Mouse (Mus musculus) liver, embryonic 11.5 days (tissue): ENCODE results near the gene Ptprcap. TPM values are rescaled to one million over a fixed set of nuclear protein-coding genes. Genes with fewer than 3 reads are reported as not detected.
A peak's percentile ranks its signal among the peaks of the same experiment; 100 is the strongest.

ENCODE experiments used
- ATAC-seq: fragments of 200-750 bp; cut with Nextera tagmentation; replicated peaks from 2 replicates; pipeline ENCODE4 v1.8.0; 2017; ENCODE audit warnings: moderate number of reproducible peaks, mild to moderate bottlenecking, moderate TSS enrichment, moderate library complexity; ENCODE audit not compliant: low FRiP score
- DNase-seq: peaks from one replicate; pipeline ENCODE4 v3.0.0-alpha.2; 2017; ENCODE audit warnings: low spot score
- H3K27ac ChIP-seq: fragments of 300-500 bp; sonication (generic); 2 replicates; pipeline ENCODE4 v1.5.1; 2014; ENCODE audit warnings: mild to moderate bottlenecking, low read depth, low read length, control low read depth
- H3K27me3 ChIP-seq: fragments of 300-500 bp; sonication (generic); replicated peaks from 2 replicates; pipeline ENCODE4 v1.6.1; 2014; ENCODE audit warnings: low read length, mixed read lengths; ENCODE audit not compliant: control insufficient read depth, insufficient read depth
- H3K36me3 ChIP-seq: fragments of 300-500 bp; sonication (generic); 2 replicates; pipeline ENCODE4 v1.6.1; 2014; ENCODE audit warnings: mild to moderate bottlenecking, low read length, moderate library complexity, mixed read lengths; ENCODE audit not compliant: control insufficient read depth, insufficient read depth
- H3K4me1 ChIP-seq: fragments of 300-500 bp; sonication (generic); replicated peaks from 2 replicates; pipeline ENCODE4 v1.6.1; 2014; ENCODE audit warnings: low read length, mixed read lengths; ENCODE audit not compliant: control insufficient read depth, insufficient read depth
- H3K4me2 ChIP-seq: fragments of 300-500 bp; sonication (generic); 2 replicates; pipeline ENCODE4 v1.6.1; 2014; ENCODE audit warnings: mild to moderate bottlenecking, control low read depth, moderate library complexity
- H3K4me3 ChIP-seq: fragments of 300-500 bp; sonication (generic); 2 replicates; pipeline ENCODE4 v1.5.1; 2014; ENCODE audit warnings: low read depth, low read length, control low read depth
- H3K9ac ChIP-seq: fragments of 300-500 bp; sonication (generic); 2 replicates; pipeline ENCODE4 v1.6.1; 2014; ENCODE audit warnings: low read depth, low read length, control low read depth
- H3K9me3 ChIP-seq: fragments of 300-500 bp; sonication (generic); 2 replicates; pipeline ENCODE4 v1.6.1; 2016; ENCODE audit warnings: low read length, inconsistent platforms, mixed read lengths; ENCODE audit not compliant: control insufficient read depth
- WGBS: fragments of 180-500 bp; shearing (Covaris S2); extraction: QIAGEN DNeasy Blood & Tissue Kit; methylation state at CpG from one replicate; pipeline ENCODE4 v1.1.7; 2014; 5-methylcytosine and 5-hydroxymethylcytosine counted together
- polyA plus RNA-seq: library from polyadenylated mRNA; unstranded; fragments of >200 nt; fragmentation: Nextera tagmentation; extraction: Ambion mirVana; gene quantifications from 2 replicates; pipeline ENCODE4 v1.2.1, GENCODE M21; 2014

Ptprcap gene
- polyA plus RNA-seq, 1 experiment from 2014 or later, result 41.1 TPM

- 84% methylated on average over 10 of the region's 10 CpGs for WGBS
- Histone ChIP-seq H3K27ac (no peak overlapping the region), H3K4me3 (no peak overlapping the region), H3K36me3 (peaks cover 23% of the 10 kb centered on the region), H3K9me3 (no peaks in the 10 kb centered on the region), H3K9ac (peak overlapping the region; percentile 52; the same call in 1 of the 2 replicates), H3K4me1 (peaks cover 17% of the 10 kb centered on the region), H3K27me3 (no peaks in the 10 kb centered on the region), H3K4me2 (no peak overlapping the region)
- DNase-seq (no peak), ATAC-seq (no peak)
Observed at GRCm38 (mm10) chr19:4114551-4114950, 38.9 kb upstream of the Ptprcap start.

- WGBS, result 93% methylated on average over 10 of the region's 10 CpGs
- Histone ChIP-seq H3K4me2 (no peak overlapping the region), H3K4me1 (peaks cover 19% of the 10 kb centered on the region), H3K27me3 (no peaks in the 10 kb centered on the region), H3K9me3 (no peaks in the 10 kb centered on the region), H3K36me3 (peaks cover 23% of the 10 kb centered on the region), H3K4me3 (no peak overlapping the region), H3K9ac (no peak overlapping the region), H3K27ac (no peak overlapping the region)
- no peak for ATAC-seq
- no peak for DNase-seq
Observed at GRCm38 (mm10) chr19:4115144-4115543, 38.3 kb upstream of the Ptprcap start.

GRCm38 (mm10) chr19:4115816-4116215 lies 37.6 kb upstream of the Ptprcap start:
- Histone ChIP-seq H3K4me1 (peaks cover 23% of the 10 kb centered on the region), H3K27me3 (no peaks in the 10 kb centered on the region), H3K4me2 (no peak overlapping the region), H3K27ac (no peak overlapping the region), H3K4me3 (no peak overlapping the region), H3K9ac (no peak overlapping the region), H3K9me3 (no peaks in the 10 kb centered on the region), H3K36me3 (peaks cover 23% of the 10 kb centered on the region)
- 81% methylated on average over 11 of the region's 11 CpGs for WGBS
- no peak for DNase-seq
- no peak for ATAC-seq

- Histone ChIP-seq H3K27me3 (no peaks in the 10 kb centered on the region), H3K36me3 (peaks cover 23% of the 10 kb centered on the region), H3K27ac (no peak overlapping the region), H3K4me1 (peaks cover 26% of the 10 kb centered on the region), H3K4me2 (no peak overlapping the region), H3K9me3 (no peaks in the 10 kb centered on the region), H3K4me3 (no peak overlapping the region), H3K9ac (no peak overlapping the region)
- no peak for DNase-seq
- WGBS, result 97% methylated on average over 7 of the region's 7 CpGs
- no peak for ATAC-seq
Observed at GRCm38 (mm10) chr19:4117006-4117405, 36.4 kb upstream of the Ptprcap start.

- no peak overlapping the region for H3K4me2 ChIP-seq
- WGBS, result 86% methylated on average over 2 of the region's 2 CpGs
- H3K9ac ChIP-seq, result no peak overlapping the region
- H3K4me1 ChIP-seq, result peaks cover 26% of the 10 kb centered on the region
- no peak for DNase-seq
- no peaks in the 10 kb centered on the region for H3K9me3 ChIP-seq
- no peak overlapping the region; the same call in 1 of the 2 replicates for H3K27ac ChIP-seq
- no peak overlapping the region for H3K4me3 ChIP-seq
- H3K36me3 ChIP-seq, result peaks cover 23% of the 10 kb centered on the region
- no peaks in the 10 kb centered on the region for H3K27me3 ChIP-seq
- no peak for ATAC-seq
Observed at GRCm38 (mm10) chr19:4118350-4118749, 35.1 kb upstream of the Ptprcap start.

GRCm38 (mm10) chr19:4119716-4120487 lies 33.5 kb upstream of the Ptprcap start:
- no peak for ATAC-seq
- Histone ChIP-seq H3K4me3 (no peak overlapping the region), H3K27ac (no peak overlapping the region), H3K9me3 (no peaks in the 10 kb centered on the region), H3K4me1 (peaks cover 14% of the 10 kb centered on the region), H3K36me3 (peaks cover 8% of the 10 kb centered on the region), H3K27me3 (no peaks in the 10 kb centered on the region), H3K9ac (no peak overlapping the region), H3K4me2 (peak overlapping the region; percentile 57)
- no peak for DNase-seq
- 70% methylated on average over 6 of the region's 6 CpGs for WGBS

GRCm38 (mm10) chr19:4120496-4120895 lies 32.9 kb upstream of the Ptprcap start:
- DNase-seq, result no peak

GRCm38 (mm10) chr19:4121097-4121805 lies 32.2 kb upstream of the Ptprcap start:
- 2% methylated on average over 38 of the region's 38 CpGs for WGBS
- peak; percentile 77 for ATAC-seq

More at GRCm38 (mm10) chr19:4120496-4120895, 32.9 kb upstream of the Ptprcap start:
- Histone ChIP-seq H3K4me2 (peak overlapping the region; percentile 57), H3K4me3 (no peak overlapping the region), H3K27me3 (no peaks in the 10 kb centered on the region), H3K36me3 (peaks cover 5% of the 10 kb centered on the region; the same call in 1 of the 2 replicates), H3K4me1 (peaks cover 14% of the 10 kb centered on the region), H3K9ac (no peak overlapping the region), H3K9me3 (no peaks in the 10 kb centered on the region), H3K27ac (no peak overlapping the region)
- 85% methylated on average over 2 of the region's 2 CpGs for WGBS
- no peak for ATAC-seq

More at GRCm38 (mm10) chr19:4121097-4121805, 32.2 kb upstream of the Ptprcap start:
- Histone ChIP-seq H3K4me2 (peak overlapping the region; percentile 57), H3K27me3 (no peaks in the 10 kb centered on the region), H3K4me3 (peak overlapping the region; percentile 43), H3K9ac (peak overlapping the region; percentile 51), H3K27ac (no peak overlapping the region; the same call in 1 of the 2 replicates), H3K9me3 (no peaks in the 10 kb centered on the region), H3K4me1 (peaks cover 14% of the 10 kb centered on the region), H3K36me3 (no peaks in the 10 kb centered on the region)
- DNase-seq, result peak; percentile 94
